Mouse (Mus musculus) erythroblast, embryonic 14.5 days (primary cell): ENCODE data around the gene Ctnnd2.

Experiments
- GATA1 ChIP-seq: IDR thresholded peaks from 2 replicates; pipeline ENCODE4 v1.6.1; 2012; ENCODE audit warnings: low read length, inconsistent platforms, mixed read lengths
- TAL1 ChIP-seq: IDR thresholded peaks from 3 replicates; pipeline ENCODE4 v1.6.1; 2012; ENCODE audit warnings: low read length, inconsistent platforms, mixed read lengths

GRCm38 (mm10) chr15:30172391-30173281, at the start of gene Ctnnd2:
- TF ChIP-seq TAL1: no peak
- TF ChIP-seq GATA1: no peak
